Mouse (Mus musculus): ENCODE measurements around the gene Eef2. TPM values are rescaled to one million over a fixed set of nuclear protein-coding genes. Genes with fewer than 3 reads are reported as not detected.
"Not testable (repeated sequence)": the region's sequence is repeated elsewhere in the genome, so short reads cannot be mapped to it uniquely, and the experiment has no call there.

Gene Eef2
- polyA plus RNA-seq, 1 experiment, result 2,442 TPM

DNA sequence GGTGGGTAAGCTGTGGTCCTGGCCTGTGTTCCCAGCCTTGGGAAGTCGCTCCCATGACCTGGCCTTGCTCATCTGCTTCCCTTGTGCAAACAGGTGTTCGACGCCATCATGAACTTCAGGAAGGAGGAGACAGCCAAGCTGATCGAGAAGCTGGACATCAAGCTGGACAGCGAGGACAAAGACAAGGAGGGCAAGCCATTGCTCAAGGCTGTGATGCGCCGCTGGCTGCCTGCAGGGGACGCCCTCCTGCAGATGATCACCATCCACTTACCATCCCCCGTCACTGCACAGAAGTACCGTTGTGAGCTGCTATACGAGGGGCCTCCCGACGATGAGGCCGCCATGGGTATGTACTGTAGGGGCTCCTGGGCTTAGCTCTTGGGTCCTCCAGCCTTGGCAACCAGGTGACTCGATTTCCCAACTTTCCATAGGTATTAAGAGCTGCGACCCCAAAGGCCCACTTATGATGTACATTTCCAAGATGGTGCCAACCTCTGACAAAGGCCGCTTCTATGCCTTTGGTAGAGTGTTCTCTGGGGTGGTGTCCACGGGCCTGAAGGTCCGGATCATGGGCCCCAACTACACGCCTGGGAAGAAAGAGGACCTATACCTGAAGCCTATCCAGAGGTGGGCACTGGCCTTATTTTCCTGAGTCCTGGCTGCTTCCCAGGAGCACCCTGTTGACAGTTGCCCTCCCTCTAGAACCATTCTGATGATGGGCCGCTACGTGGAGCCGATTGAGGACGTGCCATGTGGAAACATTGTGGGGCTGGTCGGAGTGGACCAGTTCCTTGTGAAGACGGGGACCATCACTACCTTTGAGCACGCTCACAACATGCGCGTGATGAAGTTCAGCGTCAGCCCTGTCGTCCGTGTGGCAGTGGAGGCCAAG, 3.3 kb downstream of the Eef2 start:
- no peaks in the 10 kb centered on the region for H3K27me3 ChIP-seq (ENCODE audit: control insufficient read depth, insufficient read depth, low read length, poor library complexity, severe bottlenecking)
- H3K4me3 ChIP-seq (ENCODE audit: low read depth, low read length), result no peak overlapping the region
- no peaks in the 10 kb centered on the region for H3K9me3 ChIP-seq (replicated peaks; ENCODE audit: control insufficient read depth, insufficient read depth, low read length, poor library complexity, severe bottlenecking)
- H3K36me3 ChIP-seq (ENCODE audit: control insufficient read depth, insufficient read depth, low read length, poor library complexity, severe bottlenecking), result peaks cover 53% of the 10 kb centered on the region
- TF ChIP-seq CTCF (IDR thresholded peaks at IDR 0.05; ENCODE audit: low read depth, low read length) (no peak), POLR2A (IDR thresholded peaks at IDR 0.05; ENCODE audit: insufficient read depth, low read length) (no peak), EP300 (IDR thresholded peaks at IDR 0.05; ENCODE audit: insufficient read depth, low read depth, low read length) (no peak)
- no peak overlapping the region; the same call in 1 of the 2 replicates for H3K9ac ChIP-seq (ENCODE audit: low read depth, poor library complexity, severe bottlenecking)
- peaks cover 2% of the 10 kb centered on the region for H3K4me1 ChIP-seq (ENCODE audit: control insufficient read depth, insufficient read depth, low read length)
- peak overlapping the region; percentile 4; the same call in 1 of the 2 replicates for H3K27ac ChIP-seq (ENCODE audit: insufficient read depth, low read length)

DNA sequence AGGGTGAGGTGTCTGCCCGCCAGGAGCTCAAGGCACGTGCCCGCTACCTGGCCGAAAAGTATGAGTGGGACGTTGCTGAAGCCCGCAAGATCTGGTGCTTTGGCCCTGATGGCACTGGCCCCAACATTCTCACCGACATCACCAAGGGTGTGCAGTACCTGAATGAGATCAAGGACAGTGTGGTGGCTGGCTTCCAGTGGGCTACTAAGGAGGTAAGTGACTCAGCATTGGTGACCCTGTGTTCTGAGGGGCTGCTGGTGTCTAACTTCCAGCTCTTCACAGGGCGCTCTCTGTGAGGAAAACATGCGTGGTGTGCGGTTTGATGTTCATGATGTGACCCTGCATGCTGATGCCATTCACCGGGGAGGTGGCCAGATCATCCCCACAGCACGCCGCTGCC, 4.5 kb downstream of the Eef2 start:
- Histone ChIP-seq H3K4me3 (ENCODE audit: low read depth, low read length) (no peak overlapping the region), H3K4me1 (ENCODE audit: control insufficient read depth, insufficient read depth, low read length) (peaks cover 2% of the 10 kb centered on the region)

DNA sequence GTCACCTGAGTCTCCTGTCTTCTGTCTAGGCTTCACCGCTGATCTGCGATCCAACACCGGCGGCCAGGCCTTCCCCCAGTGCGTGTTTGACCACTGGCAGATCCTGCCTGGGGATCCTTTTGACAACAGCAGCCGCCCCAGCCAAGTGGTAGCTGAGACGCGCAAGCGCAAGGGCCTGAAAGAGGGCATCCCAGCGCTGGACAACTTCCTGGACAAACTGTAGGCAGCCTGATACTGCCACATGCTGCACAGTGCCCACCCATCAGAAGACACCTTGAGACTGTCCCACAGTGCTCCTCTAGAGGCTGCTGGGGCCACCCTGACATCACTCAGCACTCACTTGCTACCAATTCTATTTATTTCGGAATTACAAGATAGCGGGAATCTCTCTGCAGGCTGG, 5.4 kb downstream of the Eef2 start:
- not testable (repeated sequence) for H3K27me3 ChIP-seq (ENCODE audit: control insufficient read depth, insufficient read depth, low read length, poor library complexity, severe bottlenecking); H3K27ac ChIP-seq (ENCODE audit: insufficient read depth, low read length); H3K4me3 ChIP-seq (ENCODE audit: low read depth, low read length); H3K4me1 ChIP-seq (ENCODE audit: control insufficient read depth, insufficient read depth, low read length); H3K9me3 ChIP-seq (replicated peaks; ENCODE audit: control insufficient read depth, insufficient read depth, low read length, poor library complexity, severe bottlenecking); H3K9ac ChIP-seq (ENCODE audit: low read depth, poor library complexity, severe bottlenecking)
- H3K36me3 ChIP-seq (ENCODE audit: control insufficient read depth, insufficient read depth, low read length, poor library complexity, severe bottlenecking), result peaks cover 53% of the 10 kb centered on the region

More for the DNA sequence above, 4.5 kb downstream of the Eef2 start:
- H3K9me3 ChIP-seq (replicated peaks; ENCODE audit: control insufficient read depth, insufficient read depth, low read length, poor library complexity, severe bottlenecking), result no peaks in the 10 kb centered on the region
- no peak overlapping the region for H3K27ac ChIP-seq (ENCODE audit: insufficient read depth, low read length)
- no peaks in the 10 kb centered on the region for H3K27me3 ChIP-seq (ENCODE audit: control insufficient read depth, insufficient read depth, low read length, poor library complexity, severe bottlenecking)
- H3K36me3 ChIP-seq (ENCODE audit: control insufficient read depth, insufficient read depth, low read length, poor library complexity, severe bottlenecking), result peaks cover 53% of the 10 kb centered on the region
- no peak overlapping the region for H3K9ac ChIP-seq (ENCODE audit: low read depth, poor library complexity, severe bottlenecking)
- TF ChIP-seq CTCF (IDR thresholded peaks at IDR 0.05; ENCODE audit: low read depth, low read length) (no peak), EP300 (IDR thresholded peaks at IDR 0.05; ENCODE audit: insufficient read depth, low read depth, low read length) (no peak)

DNA sequence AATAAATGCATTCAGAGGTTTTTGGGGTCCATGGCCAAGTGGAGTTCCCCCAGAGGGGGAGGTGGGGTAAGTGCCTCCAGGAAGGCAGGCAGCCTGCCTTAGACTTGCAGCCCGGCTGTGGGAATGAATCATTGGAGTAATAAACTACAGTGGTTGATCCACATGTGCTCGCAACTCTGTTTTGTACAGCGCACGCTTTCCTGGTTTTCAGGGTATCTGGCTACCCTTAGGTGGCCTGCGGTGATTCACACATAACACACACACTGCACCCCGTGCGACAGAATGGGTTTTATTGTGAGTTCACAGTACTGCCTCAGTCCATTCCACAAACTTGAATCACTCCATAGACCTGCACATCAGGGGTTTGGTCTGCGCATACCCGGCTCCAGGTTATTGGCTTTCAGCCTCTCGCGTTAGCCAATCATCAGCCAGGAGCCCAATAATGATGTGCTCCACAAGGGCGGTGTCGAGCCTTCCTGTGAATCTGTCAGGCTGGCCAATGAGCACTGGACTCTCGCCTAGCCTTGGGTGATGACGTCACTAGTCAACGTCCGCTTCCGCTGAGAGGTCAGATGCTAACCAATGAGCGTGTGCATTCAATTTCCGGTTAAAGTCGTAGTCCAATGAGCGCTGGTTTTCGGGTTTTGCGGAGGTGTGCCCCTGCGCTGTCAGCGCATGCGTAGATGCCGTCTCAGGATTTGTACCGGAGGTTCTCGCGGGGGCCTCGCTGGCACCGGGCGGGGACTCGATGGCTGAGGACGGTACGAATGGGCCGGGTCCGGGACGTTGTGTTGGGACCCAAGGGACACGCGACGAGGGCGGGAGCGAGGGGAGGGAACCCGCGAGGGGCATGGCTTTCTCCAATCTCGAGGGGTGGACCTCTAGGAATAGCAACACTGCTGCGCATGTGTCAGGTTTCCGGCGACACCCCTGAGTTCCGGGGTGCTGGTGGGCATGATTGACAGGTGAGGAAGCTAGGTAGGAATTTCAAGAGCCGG, 6.2 kb downstream of the Eef2 start, which contains the start of gene Dapk3:
Gene Dapk3 (plus strand): TSS at position 670 of the 998 bp plus-strand sequence.
- H3K4me3 ChIP-seq (ENCODE audit: low read depth, low read length), result peak within 1 kb of the TSS; percentile 94
- H3K36me3 ChIP-seq (ENCODE audit: control insufficient read depth, insufficient read depth, low read length, poor library complexity, severe bottlenecking), result peaks cover 46% of the 10 kb centered on the region
- no peaks in the 10 kb centered on the region for H3K27me3 ChIP-seq (ENCODE audit: control insufficient read depth, insufficient read depth, low read length, poor library complexity, severe bottlenecking)
- peak within 1 kb of the TSS; percentile 80 for H3K9ac ChIP-seq (ENCODE audit: low read depth, poor library complexity, severe bottlenecking)
- TF ChIP-seq EP300 (IDR thresholded peaks at IDR 0.05; ENCODE audit: insufficient read depth, low read depth, low read length) (no peak), POLR2A (IDR thresholded peaks at IDR 0.05; ENCODE audit: insufficient read depth, low read length) (no peak), CTCF (IDR thresholded peaks at IDR 0.05; ENCODE audit: low read depth, low read length) (no peak)
- no peaks in the 10 kb centered on the region for H3K9me3 ChIP-seq (replicated peaks; ENCODE audit: control insufficient read depth, insufficient read depth, low read length, poor library complexity, severe bottlenecking)
- peaks cover 2% of the 10 kb centered on the region for H3K4me1 ChIP-seq (ENCODE audit: control insufficient read depth, insufficient read depth, low read length)
- peak within 1 kb of the TSS; percentile 42; the same call in 1 of the 2 replicates for H3K27ac ChIP-seq (ENCODE audit: insufficient read depth, low read length)

DNA sequence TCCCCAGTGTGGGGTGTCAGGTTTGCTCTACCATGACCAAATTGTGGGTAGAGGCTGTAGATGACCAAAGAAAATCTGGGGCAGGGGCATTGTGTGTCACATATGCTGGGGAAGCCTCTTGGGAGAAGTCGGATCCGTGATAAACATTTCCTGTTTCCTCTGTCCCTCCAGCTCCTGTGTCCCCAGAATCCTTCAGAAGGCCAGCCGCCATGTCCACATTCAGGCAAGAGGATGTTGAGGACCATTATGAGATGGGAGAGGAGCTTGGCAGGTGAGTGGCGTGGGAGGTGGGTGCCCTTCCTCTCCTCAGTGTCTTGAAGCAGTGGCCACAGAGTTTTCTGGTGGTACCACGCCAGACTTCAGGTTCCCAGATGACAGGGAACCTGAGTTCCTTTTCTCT, 7.4 kb downstream of the Eef2 start, which contains the start of gene 4930442H23Rik:
Gene 4930442H23Rik (minus strand): TSS at position 45 of the 400 bp plus-strand sequence.
- Histone ChIP-seq H3K27me3 (ENCODE audit: control insufficient read depth, insufficient read depth, low read length, poor library complexity, severe bottlenecking) (no peaks in the 10 kb centered on the region), H3K4me1 (ENCODE audit: control insufficient read depth, insufficient read depth, low read length) (peaks cover 2% of the 10 kb centered on the region), H3K9ac (ENCODE audit: low read depth, poor library complexity, severe bottlenecking) (peak within 1 kb of the TSS; percentile 80), H3K36me3 (ENCODE audit: control insufficient read depth, insufficient read depth, low read length, poor library complexity, severe bottlenecking) (peaks cover 34% of the 10 kb centered on the region), H3K4me3 (ENCODE audit: low read depth, low read length) (peak within 1 kb of the TSS; percentile 94), H3K27ac (ENCODE audit: insufficient read depth, low read length) (peak within 1 kb of the TSS; percentile 42; the same call in 1 of the 2 replicates), H3K9me3 (replicated peaks; ENCODE audit: control insufficient read depth, insufficient read depth, low read length, poor library complexity, severe bottlenecking) (no peaks in the 10 kb centered on the region)
- TF ChIP-seq POLR2A (IDR thresholded peaks at IDR 0.05; ENCODE audit: insufficient read depth, low read length) (no peak), EP300 (IDR thresholded peaks at IDR 0.05; ENCODE audit: insufficient read depth, low read depth, low read length) (no peak), CTCF (IDR thresholded peaks at IDR 0.05; ENCODE audit: low read depth, low read length) (no peak)

Data from ES-Bruce4 (cell line).